Comparison of ENCODE assay signal across 20 mouse cellular contexts in the genomic region with DNA sequence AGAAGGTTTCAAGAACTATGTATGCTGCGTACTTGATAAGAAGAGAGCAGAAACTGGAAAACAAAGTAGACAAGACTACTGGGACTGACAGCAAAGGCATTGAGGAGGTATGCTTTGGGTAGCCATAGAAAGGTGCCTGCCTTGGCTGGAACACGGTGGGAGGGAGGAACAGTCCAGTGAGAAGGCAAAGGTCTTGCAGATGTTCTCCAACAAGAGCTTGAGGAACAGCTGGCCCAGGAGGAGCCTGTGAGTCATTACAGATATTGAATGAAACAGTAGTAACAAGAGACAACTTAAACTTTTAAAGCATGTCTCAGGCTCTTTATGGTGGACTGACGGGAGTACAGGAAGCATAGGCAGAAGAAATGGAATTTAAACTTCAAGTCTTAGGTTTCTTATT.
"Had no signal": no experiment of that assay in that cellular context is flagged by ENCODE, and none has a peak within 500 bp of the region (broad histone marks: within the 10 kb centered on the region; RNA-seq: fewer than 3 reads in every experiment).

No protein-coding gene starts in this region.

- ATAC-seq: forebrain, embryonic 16.5 days; inflammation-experienced regulatory T-cells, adult 6 months; intestine, embryonic 15.5 days; intestine, postnatal 0 days had no signal

- H3K27ac ChIP-seq: heart, adult 2 months; intestine, embryonic 15.5 days; layer of hippocampus, adult 2 months; left cerebral cortex, adult 2 months; limb, embryonic 10.5 days; limb, embryonic 12.5 days; liver, embryonic 13.5 days; liver, embryonic 15.5 days had no signal

- H3K27me3 ChIP-seq: intestine, embryonic 15.5 days; limb, embryonic 12.5 days; liver, embryonic 13.5 days; liver, embryonic 15.5 days had no signal

- DNase-seq: gastrocnemius, postnatal 10 days; gastrocnemius, postnatal 25 days; heart, postnatal 4 days; kidney, adult 18-20 months; kidney, adult 8-10 months; kidney, postnatal 25 days; liver; liver, embryonic 13.5 days had no signal

- H3K4me3 ChIP-seq: heart, adult 2 months; intestine, embryonic 15.5 days; layer of hippocampus, adult 2 months; left cerebral cortex, adult 2 months; limb, embryonic 10.5 days; limb, embryonic 12.5 days; liver, embryonic 13.5 days; liver, embryonic 15.5 days had no signal

- H3K36me3 ChIP-seq: intestine, embryonic 15.5 days; limb, embryonic 10.5 days; limb, embryonic 12.5 days; liver, embryonic 13.5 days; liver, embryonic 15.5 days had no signal

- H3K4me1 ChIP-seq: intestine, embryonic 15.5 days; limb, embryonic 10.5 days; limb, embryonic 12.5 days; liver, embryonic 13.5 days; liver, embryonic 15.5 days had no signal

- H3K4me2 ChIP-seq: heart, embryonic 11.5 days; intestine, embryonic 15.5 days; limb, embryonic 12.5 days; liver, embryonic 11.5 days; liver, embryonic 13.5 days; liver, embryonic 15.5 days had no signal

- H3K9ac ChIP-seq: intestine, embryonic 15.5 days; limb, embryonic 12.5 days; liver, embryonic 13.5 days; liver, embryonic 15.5 days had no signal

- H3K9me3 ChIP-seq: intestine, embryonic 15.5 days; limb, embryonic 10.5 days; limb, embryonic 12.5 days; liver, embryonic 13.5 days; liver, embryonic 15.5 days had no signal
